Mouse (Mus musculus) heart, embryonic 12.5 days (tissue): ENCODE data around the gene Slc43a1. TPM values are rescaled to one million over a fixed set of nuclear protein-coding genes. Genes with fewer than 3 reads are reported as not detected.
"Not testable (repeated sequence)": the region's sequence is repeated elsewhere in the genome, so short reads cannot be mapped to it uniquely, and the experiment has no call there.

Source experiments
- ATAC-seq: fragments of 200-750 bp; cut with Nextera tagmentation; 2 replicates; pipeline ENCODE4 v1.8.0; 2017; ENCODE audit warnings: moderate TSS enrichment, moderate library complexity; ENCODE audit not compliant: insufficient number of reproducible peaks, low FRiP score
- H3K27ac ChIP-seq: fragments of 300-500 bp; sonication (generic); 2 replicates; pipeline ENCODE4 v1.5.1; 2016; ENCODE audit warnings: mild to moderate bottlenecking, moderate library complexity; ENCODE audit not compliant: poor library complexity, severe bottlenecking
- H3K27me3 ChIP-seq: fragments of 300-500 bp; sonication (generic); replicated peaks from 2 replicates; pipeline ENCODE4 v1.6.1; 2016; ENCODE audit warnings: mild to moderate bottlenecking, moderate library complexity
- H3K36me3 ChIP-seq: fragments of 300-500 bp; sonication (generic); 2 replicates; pipeline ENCODE4 v1.6.1; 2016; ENCODE audit warnings: mild to moderate bottlenecking, moderate library complexity
- H3K4me1 ChIP-seq: fragments of 300-500 bp; sonication (generic); replicated peaks from 2 replicates; pipeline ENCODE4 v1.6.1; 2016; ENCODE audit warnings: mild to moderate bottlenecking
- H3K4me2 ChIP-seq: fragments of 300-500 bp; sonication (generic); 2 replicates; pipeline ENCODE4 v1.6.1; 2016; ENCODE audit warnings: mild to moderate bottlenecking, moderate library complexity
- H3K4me3 ChIP-seq: fragments of 300-500 bp; sonication (generic); 2 replicates; pipeline ENCODE4 v1.5.1; 2016; ENCODE audit warnings: mild to moderate bottlenecking
- H3K9ac ChIP-seq: fragments of 300-500 bp; sonication (generic); 2 replicates; pipeline ENCODE4 v1.6.1; 2016; ENCODE audit warnings: mild to moderate bottlenecking, moderate library complexity
- H3K9me3 ChIP-seq: fragments of 300-500 bp; sonication (generic); replicated peaks from 2 replicates; pipeline ENCODE4 v1.6.1; 2016; ENCODE audit warnings: mild to moderate bottlenecking, moderate library complexity
- WGBS: fragments of 180-500 bp; shearing (Covaris S2); methylation state at CpG from one replicate; pipeline ENCODE4 v1.1.7; 2016; 5-methylcytosine and 5-hydroxymethylcytosine counted together
- polyA plus RNA-seq: library from polyadenylated mRNA; unstranded; fragments of >200 nt; fragmentation: Nextera tagmentation; extraction: Ambion mirVana; gene quantifications from 2 replicates; pipeline ENCODE4 v1.2.1, GENCODE M21; 2016

The Slc43a1 gene
- polyA plus RNA-seq, 1 experiment from 2014 or later = 21.8 TPM

DNA sequence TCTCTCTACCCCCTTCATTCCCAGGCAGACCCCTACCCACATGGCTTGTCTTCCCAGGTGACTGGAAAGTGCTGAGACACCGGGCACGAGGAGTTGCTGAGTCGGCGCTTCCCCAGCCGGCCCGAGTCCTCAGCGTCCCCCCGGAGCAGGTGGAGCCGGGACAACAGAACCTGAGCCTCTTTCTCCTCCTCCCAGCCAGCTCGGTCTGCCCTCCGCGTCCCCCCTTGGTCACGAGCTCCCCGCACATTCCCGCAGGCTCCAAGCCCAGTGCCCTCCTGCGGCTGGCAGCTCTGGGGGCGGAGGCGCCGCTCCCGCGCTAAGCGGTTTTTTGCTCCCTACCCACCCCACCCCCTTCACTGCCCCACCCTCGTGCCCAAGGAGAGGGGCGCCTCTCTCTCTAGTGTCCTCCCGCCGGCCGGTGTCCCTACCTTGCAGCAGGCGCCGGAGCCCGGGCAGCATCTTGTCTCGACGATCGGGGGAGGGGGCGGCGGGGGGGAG is 47.6 kb downstream of the Slc43a1 start, which contains the start of gene Rtn4rl2:
Rtn4rl2 (minus strand) TSS at position 477 of the 498 bp plus-strand sequence.
- peak within 1 kb of the TSS; percentile 53 for H3K9ac ChIP-seq
- ATAC-seq = no peak
- no peaks in the 10 kb centered on the region for H3K9me3 ChIP-seq
- no peaks in the 10 kb centered on the region for H3K36me3 ChIP-seq
- WGBS = 1% methylated on average over 33 of the region's 35 CpGs
- H3K4me3 ChIP-seq = peak within 1 kb of the TSS; percentile 53
- peak within 1 kb of the TSS; percentile 92 for H3K4me2 ChIP-seq
- peaks cover 94% of the 10 kb centered on the region for H3K27me3 ChIP-seq
- H3K27ac ChIP-seq = no peak within 1 kb of the TSS
- H3K4me1 ChIP-seq = peaks cover 46% of the 10 kb centered on the region

GRCm38 (mm10) chr2:84886821-84887281 is 48.2 kb downstream of the Slc43a1 start:
- 0% methylated on average over 29 of the region's 39 CpGs for WGBS
- peak overlapping the region; percentile 26 for H3K9ac ChIP-seq
- no peaks in the 10 kb centered on the region for H3K9me3 ChIP-seq
- no peak overlapping the region for H3K27ac ChIP-seq
- H3K4me1 ChIP-seq = peaks cover 46% of the 10 kb centered on the region
- peak; percentile 16; the same call in 1 of the 2 replicates for ATAC-seq
- peak overlapping the region; percentile 92 for H3K4me2 ChIP-seq
- peak overlapping the region; percentile 53 for H3K4me3 ChIP-seq
- H3K36me3 ChIP-seq = no peaks in the 10 kb centered on the region
- peaks cover 88% of the 10 kb centered on the region for H3K27me3 ChIP-seq

- no peak overlapping the region for H3K27ac ChIP-seq
- WGBS = 1% methylated on average over 58 of the region's 58 CpGs
- peak overlapping the region; percentile 53 for H3K4me3 ChIP-seq
- peaks cover 44% of the 10 kb centered on the region for H3K4me1 ChIP-seq
- H3K4me2 ChIP-seq = peak overlapping the region; percentile 92
- H3K27me3 ChIP-seq = peaks cover 80% of the 10 kb centered on the region
- no peaks in the 10 kb centered on the region for H3K36me3 ChIP-seq
- H3K9ac ChIP-seq = 0 out of 2 replicates have a peak overlapping the region, but pooled peaks have one; percentile 53
- no peak for ATAC-seq
- no peaks in the 10 kb centered on the region for H3K9me3 ChIP-seq
Measured at GRCm38 (mm10) chr2:84887411-84888271, 49.0 kb downstream of the Slc43a1 start.

DNA sequence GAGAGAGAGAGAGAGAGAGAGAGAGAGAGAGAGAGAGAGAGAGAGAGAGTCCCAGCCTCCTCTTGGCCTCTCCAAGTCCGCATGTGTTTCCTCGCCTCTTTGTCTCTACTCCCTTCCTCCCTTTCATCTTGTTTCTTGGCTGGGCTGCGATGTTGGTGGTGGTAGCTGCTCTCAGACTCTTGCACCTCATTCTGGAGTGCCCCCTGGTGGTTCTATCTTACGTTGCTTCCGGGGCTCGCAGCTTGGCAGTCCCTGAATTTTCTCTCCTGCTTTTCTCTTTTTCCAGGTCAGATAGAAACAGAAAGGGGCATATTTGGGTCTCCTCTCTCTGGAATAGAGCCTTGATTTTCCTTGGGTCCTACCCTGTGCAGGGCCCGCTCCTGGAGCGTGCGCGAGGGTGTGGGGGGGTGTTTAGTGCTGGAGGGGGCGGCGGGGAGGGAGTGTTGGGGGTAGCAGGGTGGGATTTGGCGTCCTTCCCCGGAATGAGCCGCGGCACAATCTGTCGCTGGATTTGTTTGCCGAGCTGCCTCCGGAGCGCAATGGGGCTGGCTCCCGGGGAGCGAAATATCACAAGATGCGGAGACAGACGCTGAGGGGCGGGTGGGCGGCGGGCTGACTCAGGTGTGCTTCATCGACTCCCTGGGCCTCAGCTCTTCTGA is 50.1 kb downstream of the Slc43a1 start:
- H3K4me1 ChIP-seq = peaks cover 33% of the 10 kb centered on the region
- H3K27me3 ChIP-seq = peaks cover 78% of the 10 kb centered on the region
- ATAC-seq = no peak
- no peak overlapping the region for H3K9ac ChIP-seq
- peak overlapping the region; percentile 53 for H3K4me3 ChIP-seq
- H3K36me3 ChIP-seq = no peaks in the 10 kb centered on the region
- H3K27ac ChIP-seq = no peak overlapping the region
- no peaks in the 10 kb centered on the region for H3K9me3 ChIP-seq
- H3K4me2 ChIP-seq = peak overlapping the region; percentile 92
- WGBS = 3% methylated on average over 28 of the region's 28 CpGs

DNA sequence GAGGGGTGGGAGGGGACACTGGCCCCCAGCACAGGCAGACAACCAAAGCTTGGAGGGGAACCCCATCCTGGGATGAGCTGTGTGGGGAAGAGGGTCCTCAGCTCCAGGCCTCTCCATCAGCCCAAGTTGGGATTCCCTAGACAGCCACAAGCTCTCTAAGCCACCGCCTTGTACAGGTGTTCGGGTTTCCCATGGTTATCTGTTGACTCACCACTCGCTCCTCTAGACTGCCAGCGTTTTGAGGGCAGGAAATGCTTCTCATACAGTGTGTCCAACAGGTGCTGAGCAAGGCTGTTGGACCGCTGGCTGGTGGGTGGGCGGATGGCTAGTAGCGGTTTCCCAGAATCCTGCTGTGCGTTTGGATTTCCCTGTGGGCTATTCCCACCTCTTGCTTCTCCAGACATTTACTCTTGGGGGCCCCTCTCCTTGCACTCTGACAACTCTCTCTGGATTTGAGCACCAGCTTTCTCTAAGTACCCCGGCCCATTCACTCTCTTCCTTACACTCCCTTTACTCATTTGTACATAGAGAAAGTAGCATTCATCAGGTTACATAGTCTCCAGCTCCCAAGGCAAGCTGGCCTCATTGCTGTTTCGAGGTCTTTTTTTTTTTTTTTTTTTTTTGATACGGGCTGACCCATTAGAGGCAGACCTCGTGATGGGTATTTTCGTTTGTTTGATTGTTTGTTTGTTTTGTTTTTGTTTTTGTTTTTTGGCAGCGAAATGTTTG is 50.8 kb downstream of the Slc43a1 start:
- peaks cover 32% of the 10 kb centered on the region for H3K4me1 ChIP-seq
- no peaks in the 10 kb centered on the region for H3K36me3 ChIP-seq
- H3K4me2 ChIP-seq = peak overlapping the region; percentile 92
- no peak overlapping the region for H3K9ac ChIP-seq
- no peak overlapping the region for H3K27ac ChIP-seq
- 10% methylated on average over 14 of the region's 14 CpGs for WGBS
- H3K27me3 ChIP-seq = peaks cover 71% of the 10 kb centered on the region
- no peak for ATAC-seq
- H3K4me3 ChIP-seq = peak overlapping the region; percentile 53
- H3K9me3 ChIP-seq = no peaks in the 10 kb centered on the region

DNA sequence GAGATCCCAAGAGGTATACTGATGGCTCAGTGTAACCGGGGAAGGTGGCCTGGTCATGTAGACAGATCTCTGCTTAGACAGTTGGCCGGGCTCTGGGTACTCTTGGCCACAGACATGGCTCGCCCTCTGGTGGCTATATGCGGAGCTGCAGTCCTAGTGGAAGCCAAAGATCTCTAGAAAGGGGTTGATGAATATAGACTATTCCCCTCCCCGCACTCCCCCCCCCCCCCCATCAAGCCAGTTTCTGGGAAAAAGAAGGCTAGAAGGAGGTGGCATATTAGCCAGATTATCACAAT is 51.3 kb downstream of the Slc43a1 start:
- WGBS = 0% methylated on average over 5 of the region's 5 CpGs
- no peak overlapping the region for H3K4me3 ChIP-seq
- no peaks in the 10 kb centered on the region for H3K9me3 ChIP-seq
- peaks cover 66% of the 10 kb centered on the region for H3K27me3 ChIP-seq
- ATAC-seq = peak; percentile 47
- no peaks in the 10 kb centered on the region for H3K36me3 ChIP-seq
- no peak overlapping the region for H3K27ac ChIP-seq
- H3K4me2 ChIP-seq = no peak overlapping the region
- H3K4me1 ChIP-seq = peaks cover 32% of the 10 kb centered on the region
- no peak overlapping the region for H3K9ac ChIP-seq

GRCm38 (mm10) chr2:84893359-84893758 is 54.7 kb downstream of the Slc43a1 start:
- Histone ChIP-seq H3K36me3 (no peaks in the 10 kb centered on the region), H3K9me3 (no peaks in the 10 kb centered on the region), H3K27me3 (peaks cover 32% of the 10 kb centered on the region), H3K9ac (no peak overlapping the region), H3K4me1 (peaks cover 10% of the 10 kb centered on the region), H3K4me2 (no peak overlapping the region), H3K4me3 (no peak overlapping the region), H3K27ac (no peak overlapping the region)
- 45% methylated on average over 6 of the region's 6 CpGs for WGBS
- ATAC-seq = no peak

GRCm38 (mm10) chr2:84895495-84896198 is 57.0 kb downstream of the Slc43a1 start:
- WGBS = 49% methylated on average over 4 of the region's 4 CpGs
- no peak overlapping the region for H3K4me2 ChIP-seq
- no peak overlapping the region for H3K9ac ChIP-seq
- H3K4me3 ChIP-seq = no peak overlapping the region
- no peak for ATAC-seq
- no peaks in the 10 kb centered on the region for H3K36me3 ChIP-seq
- peaks cover 15% of the 10 kb centered on the region for H3K27me3 ChIP-seq
- H3K9me3 ChIP-seq = no peaks in the 10 kb centered on the region
- H3K4me1 ChIP-seq = no peaks in the 10 kb centered on the region
- H3K27ac ChIP-seq = no peak overlapping the region

- not testable (repeated sequence) for ATAC-seq, H3K4me2 ChIP-seq, H3K36me3 ChIP-seq, H3K9me3 ChIP-seq, H3K27me3 ChIP-seq, H3K4me1 ChIP-seq, H3K4me3 ChIP-seq, H3K27ac ChIP-seq, H3K9ac ChIP-seq
- 78% methylated on average over 6 of the region's 6 CpGs for WGBS
Measured at GRCm38 (mm10) chr2:84896686-84897085, 58.0 kb downstream of the Slc43a1 start.

- ATAC-seq = no peak
- WGBS = 57% methylated on average over 3 of the region's 3 CpGs
- Histone ChIP-seq H3K27ac (no peak overlapping the region), H3K36me3 (no peaks in the 10 kb centered on the region), H3K9me3 (no peaks in the 10 kb centered on the region), H3K4me1 (peaks cover 27% of the 10 kb centered on the region), H3K9ac (no peak overlapping the region), H3K27me3 (no peaks in the 10 kb centered on the region), H3K4me3 (no peak overlapping the region), H3K4me2 (no peak overlapping the region)
Measured at GRCm38 (mm10) chr2:84912722-84913121, 74.1 kb downstream of the Slc43a1 start.
